ENCODE assay signal across 8 mouse cellular contexts in the genomic region with DNA sequence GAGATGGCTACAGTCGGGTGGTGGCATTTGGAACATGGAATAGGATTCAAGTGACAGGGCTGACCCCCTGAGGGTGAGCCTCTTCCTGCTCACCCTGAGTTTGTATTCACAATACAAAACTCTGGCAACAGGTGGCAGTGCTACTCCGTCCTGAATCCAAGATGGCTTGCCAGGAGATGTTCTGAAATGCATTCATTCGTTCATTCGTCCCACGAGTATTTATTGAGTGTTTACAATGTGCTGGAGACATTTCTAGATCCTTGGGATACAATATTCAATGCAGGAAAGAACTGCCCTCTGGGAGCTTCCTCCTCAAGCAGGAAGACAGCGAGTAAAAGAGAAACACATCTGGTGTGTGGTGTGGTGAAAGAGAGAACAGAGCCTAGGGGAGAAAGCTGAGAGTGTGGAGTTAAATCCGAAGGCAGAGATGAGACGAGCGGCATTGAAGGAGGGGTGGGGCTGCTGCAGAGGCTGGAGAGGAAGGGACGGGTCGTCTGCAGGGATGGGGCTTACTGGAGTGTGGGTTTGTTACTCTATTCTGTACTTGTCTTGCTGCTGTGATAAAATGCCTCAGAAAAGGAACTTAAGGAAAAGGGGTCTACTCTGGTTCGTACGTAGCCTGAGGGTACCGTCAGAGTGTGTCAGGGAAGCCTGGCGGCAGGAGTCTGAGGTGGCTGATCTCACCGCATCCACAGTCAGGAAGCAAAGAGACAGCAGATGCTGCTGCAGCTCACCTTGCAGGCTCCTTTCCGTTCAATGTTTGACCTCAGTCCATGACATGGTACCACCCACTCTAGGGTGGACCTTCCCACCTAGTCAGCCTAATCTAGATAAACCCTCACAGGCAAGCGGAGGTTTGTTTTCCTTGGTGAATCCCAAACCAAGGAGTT.
A peak's percentile ranks its signal among the peaks of the same experiment; 100 is the strongest.
DNase-seq lines count a peak whose midpoint lies in the region; ATAC-seq and TF ChIP-seq lines count a peak whose summit lies in the region.

No protein-coding gene starts in this region.

- H3K36me3 ChIP-seq in kidney, embryonic 14.5 days (ENCODE audit: control insufficient read depth, insufficient read depth, low read length) = no peaks in the 10 kb centered on the region
- no peaks in the 10 kb centered on the region for H3K36me3 ChIP-seq in intestine, embryonic 14.5 days (ENCODE audit: control insufficient read depth, insufficient read depth, low read length)
- H3K36me3 ChIP-seq in lung, embryonic 16.5 days (ENCODE audit: control insufficient read depth, insufficient read depth, low read length) = no peaks in the 10 kb centered on the region

- ATAC-seq in kidney, embryonic 14.5 days (ENCODE audit: low FRiP score, low TSS enrichment) = no peak
- ATAC-seq in intestine, embryonic 14.5 days (replicated peaks; ENCODE audit: low FRiP score, low TSS enrichment, low read depth) = no peak
- peak; percentile 34 for ATAC-seq in lung, embryonic 16.5 days (ENCODE audit: low read depth)

- peaks cover 12% of the 10 kb centered on the region; the same call in 1 of the 2 replicates for H3K4me1 ChIP-seq in kidney, embryonic 14.5 days (ENCODE audit: control insufficient read depth, insufficient read depth, low read length)
- H3K4me1 ChIP-seq in cortical plate, adult 2 months (ENCODE audit: control insufficient read depth, insufficient read depth, low read length) = no peaks in the 10 kb centered on the region
- peaks cover 12% of the 10 kb centered on the region; the same call in 1 of the 2 replicates for H3K4me1 ChIP-seq in intestine, embryonic 14.5 days (replicated peaks; ENCODE audit: control insufficient read depth, insufficient read depth, low read length)
- H3K4me1 ChIP-seq in lung, embryonic 16.5 days (replicated peaks; ENCODE audit: control insufficient read depth, insufficient read depth, low read length) = peaks cover 16% of the 10 kb centered on the region

- TF ChIP-seq CTCF in cortical plate, adult 2 months (IDR thresholded peaks at IDR 0.05; ENCODE audit: extremely low read depth, insufficient read depth, low read length) = peak; percentile 54

- DNase-seq in kidney, adult 18-20 months = peak; percentile 70
- peak; percentile 69 for DNase-seq in ES-CJ7 (ENCODE audit: low read depth, low spot score)
- no peak for DNase-seq in intestine, embryonic 14.5 days (ENCODE audit: low spot score)
- DNase-seq in thymus, postnatal 10 days (ENCODE audit: low spot score in 2 of 2) = peak; percentile 48 to 73
- DNase-seq in right cerebral cortex, postnatal 25 days = no peak

- no peak overlapping the region for H3K9ac ChIP-seq in kidney, embryonic 14.5 days (ENCODE audit: low read depth, low read length)
- no peak overlapping the region for H3K9ac ChIP-seq in intestine, embryonic 14.5 days (ENCODE audit: low read length)
- no peak overlapping the region for H3K9ac ChIP-seq in lung, embryonic 16.5 days (ENCODE audit: low read length)

- no peak overlapping the region for H3K4me2 ChIP-seq in kidney, embryonic 14.5 days (replicated peaks; ENCODE audit: low read depth, low read length)
- H3K4me2 ChIP-seq in intestine, embryonic 14.5 days (ENCODE audit: low read length) = peak overlapping the region; percentile 28; the same call in 1 of the 2 replicates
- peak overlapping the region; percentile 32 for H3K4me2 ChIP-seq in lung, embryonic 16.5 days (ENCODE audit: low read depth, low read length)

- H3K9me3 ChIP-seq in kidney, embryonic 14.5 days (ENCODE audit: control insufficient read depth, low read length) = no peaks in the 10 kb centered on the region
- H3K9me3 ChIP-seq in intestine, embryonic 14.5 days (ENCODE audit: control insufficient read depth, low read length) = no peaks in the 10 kb centered on the region
- no peaks in the 10 kb centered on the region for H3K9me3 ChIP-seq in lung, embryonic 16.5 days (ENCODE audit: control insufficient read depth, low read length)

- no peak overlapping the region for H3K4me3 ChIP-seq in kidney, embryonic 14.5 days (ENCODE audit: low read length)
- H3K4me3 ChIP-seq in cortical plate, adult 2 months (ENCODE audit: insufficient read depth, low read length) = no peak overlapping the region
- H3K4me3 ChIP-seq in intestine, embryonic 14.5 days (ENCODE audit: low read depth, low read length) = no peak overlapping the region
- no peak overlapping the region for H3K4me3 ChIP-seq in lung, embryonic 16.5 days (ENCODE audit: low read length)

- H3K27me3 ChIP-seq in kidney, embryonic 14.5 days (ENCODE audit: control insufficient read depth, insufficient read depth, low read length) = no peaks in the 10 kb centered on the region
- no peaks in the 10 kb centered on the region for H3K27me3 ChIP-seq in intestine, embryonic 14.5 days (replicated peaks; ENCODE audit: control insufficient read depth, insufficient read depth, low read length)
- no peaks in the 10 kb centered on the region for H3K27me3 ChIP-seq in lung, embryonic 16.5 days (ENCODE audit: control insufficient read depth, insufficient read depth, low read depth, low read length)

- TF ChIP-seq POLR2A in cortical plate, adult 2 months (IDR thresholded peaks at IDR 0.05; ENCODE audit: extremely low read depth, insufficient read depth, low read length) = no peak

- 38% methylated on average over 18 of the region's 18 CpGs for WGBS in kidney, embryonic 14.5 days
- 28% methylated on average over 18 of the region's 18 CpGs for WGBS in intestine, embryonic 14.5 days
- WGBS in lung, embryonic 16.5 days = 22% methylated on average over 18 of the region's 18 CpGs

- H3K27ac ChIP-seq in kidney, embryonic 14.5 days (ENCODE audit: low read depth, low read length) = no peak overlapping the region; the same call in 1 of the 2 replicates
- H3K27ac ChIP-seq in cortical plate, adult 2 months (ENCODE audit: insufficient read depth, low read length) = no peak overlapping the region
- peak overlapping the region; percentile 57 for H3K27ac ChIP-seq in intestine, embryonic 14.5 days (ENCODE audit: low read depth)
- H3K27ac ChIP-seq in lung, embryonic 16.5 days (ENCODE audit: low read length) = peak overlapping the region; percentile 39

Comparison
In these comparisons a context has a peak if more than half of its experiments do, and no peak if none do; other contexts are left out.
1. DNase-seq: peak in kidney, adult 18-20 months (single experiment), ES-CJ7 (single experiment) and thymus, postnatal 10 days (2 of 2); none in intestine, embryonic 14.5 days (single experiment) and right cerebral cortex, postnatal 25 days (single experiment).
2. H3K27ac ChIP-seq: peak in intestine, embryonic 14.5 days (single experiment) and lung, embryonic 16.5 days (single experiment); none in kidney, embryonic 14.5 days (single experiment) and cortical plate, adult 2 months (single experiment).